Mouse (Mus musculus) gastrocnemius, postnatal 25 days (tissue): ENCODE data around the gene Gpr137. TPM values are rescaled to one million over a fixed set of nuclear protein-coding genes. Genes with fewer than 3 reads are reported as not detected.

Experiments
- DNase-seq: peaks from one replicate; pipeline ENCODE4 v3.0.0; 2022
- total RNA-seq, 2 experiments: library from RNA; stranded (reverse); gene quantifications; 1 replicate in 1 of 2; 2 replicates in 1 of 2; pipeline ENCODE4 v1.2.3; 2021

Gene Gpr137
- total RNA-seq, 2 experiments from 2014 or later = 9.5 to 10.9 TPM

DNA sequence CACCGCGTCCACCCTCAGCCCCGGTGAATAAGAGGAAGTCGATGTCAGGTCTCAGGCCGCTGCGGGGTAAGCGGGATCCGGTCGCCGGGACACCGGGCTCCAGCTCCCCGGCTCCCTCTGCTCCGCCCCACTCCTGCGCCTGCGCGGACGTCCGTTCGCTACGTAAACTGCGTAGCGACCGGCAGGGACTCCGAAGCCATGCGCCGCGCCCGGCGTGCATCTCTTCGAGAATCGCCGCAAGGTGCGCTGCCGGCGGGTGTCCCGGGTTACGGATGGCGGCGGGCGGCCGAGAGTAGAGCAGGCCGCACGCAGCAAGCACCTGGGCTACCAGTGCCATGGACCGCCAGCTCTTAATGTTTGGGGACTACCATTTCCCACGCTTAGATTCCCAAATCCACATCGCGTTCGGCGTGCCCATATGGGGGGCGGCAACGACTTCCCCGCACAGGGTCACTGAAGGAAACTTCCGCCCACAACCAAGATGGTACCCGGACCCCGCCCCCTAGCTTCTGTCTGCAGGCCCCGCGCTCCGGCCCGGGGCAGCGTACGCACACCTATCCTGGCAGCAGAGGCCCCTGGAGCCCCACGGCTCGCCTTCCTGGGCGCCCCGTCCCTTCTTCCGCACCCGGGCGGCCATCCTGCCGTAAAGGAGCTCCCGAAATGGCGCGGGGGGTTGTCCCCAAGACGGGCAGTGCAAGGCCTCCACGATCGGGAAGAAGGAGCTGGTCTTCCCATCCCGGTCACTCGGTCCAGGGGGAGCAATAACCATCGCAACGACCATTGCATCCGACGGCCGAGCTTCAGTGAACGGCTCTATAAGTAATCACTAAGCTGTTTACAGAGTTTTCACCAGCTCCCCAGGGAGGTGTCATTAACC lies 670 bp downstream of the Gpr137 start, which contains the start of gene Bad:
TSS of gene Bad (plus strand) at position 490 of the 877 bp plus-strand sequence.
- DNase-seq = peak; percentile 92

DNA sequence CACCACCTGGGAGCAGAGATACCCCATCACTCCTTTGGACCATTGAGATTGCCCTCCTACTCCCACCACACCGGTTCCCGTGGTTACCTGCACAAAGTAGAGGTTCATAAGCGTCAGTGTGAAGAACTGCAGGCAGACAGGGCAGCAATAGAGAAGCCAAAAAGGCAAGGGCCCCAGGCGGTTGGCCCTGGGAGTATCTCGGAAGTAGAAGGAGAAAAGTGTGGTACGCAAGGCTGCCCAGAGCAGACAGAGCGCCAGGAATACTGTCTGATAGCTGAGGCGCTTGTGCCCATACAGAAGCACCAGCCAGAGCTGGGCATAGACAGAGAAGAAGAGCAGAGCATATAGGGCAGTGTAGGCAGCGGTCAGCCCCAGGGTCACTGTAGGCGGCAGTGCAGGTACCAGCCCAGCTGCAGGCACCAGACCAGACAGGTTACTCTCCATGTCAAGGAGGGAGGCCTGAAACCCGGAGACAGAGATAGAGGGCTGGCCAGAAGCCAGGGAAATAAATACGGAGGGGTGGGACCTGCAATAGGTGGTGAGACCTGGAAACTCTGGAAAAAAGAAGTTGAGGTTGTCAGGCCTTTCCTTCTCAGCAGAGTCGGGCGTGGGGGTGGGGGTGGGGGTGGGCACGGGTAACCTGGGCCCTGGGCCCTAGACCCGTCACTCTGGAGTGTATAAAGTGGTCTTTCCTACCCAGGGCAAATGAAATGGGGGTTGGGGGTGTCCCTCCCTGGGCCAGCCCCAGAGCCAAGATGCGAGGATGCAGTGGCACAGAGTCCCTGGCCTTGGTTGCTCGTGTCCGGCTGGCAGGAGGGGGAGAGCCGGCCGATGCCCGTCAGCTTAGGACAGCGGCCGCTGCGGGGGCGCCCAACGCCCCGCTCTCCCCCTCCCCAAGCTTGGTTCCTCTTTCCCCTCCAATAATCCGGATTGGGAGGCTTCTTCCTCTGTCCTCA lies 1.6 kb downstream of the Gpr137 start:
- no peak for DNase-seq

DNA sequence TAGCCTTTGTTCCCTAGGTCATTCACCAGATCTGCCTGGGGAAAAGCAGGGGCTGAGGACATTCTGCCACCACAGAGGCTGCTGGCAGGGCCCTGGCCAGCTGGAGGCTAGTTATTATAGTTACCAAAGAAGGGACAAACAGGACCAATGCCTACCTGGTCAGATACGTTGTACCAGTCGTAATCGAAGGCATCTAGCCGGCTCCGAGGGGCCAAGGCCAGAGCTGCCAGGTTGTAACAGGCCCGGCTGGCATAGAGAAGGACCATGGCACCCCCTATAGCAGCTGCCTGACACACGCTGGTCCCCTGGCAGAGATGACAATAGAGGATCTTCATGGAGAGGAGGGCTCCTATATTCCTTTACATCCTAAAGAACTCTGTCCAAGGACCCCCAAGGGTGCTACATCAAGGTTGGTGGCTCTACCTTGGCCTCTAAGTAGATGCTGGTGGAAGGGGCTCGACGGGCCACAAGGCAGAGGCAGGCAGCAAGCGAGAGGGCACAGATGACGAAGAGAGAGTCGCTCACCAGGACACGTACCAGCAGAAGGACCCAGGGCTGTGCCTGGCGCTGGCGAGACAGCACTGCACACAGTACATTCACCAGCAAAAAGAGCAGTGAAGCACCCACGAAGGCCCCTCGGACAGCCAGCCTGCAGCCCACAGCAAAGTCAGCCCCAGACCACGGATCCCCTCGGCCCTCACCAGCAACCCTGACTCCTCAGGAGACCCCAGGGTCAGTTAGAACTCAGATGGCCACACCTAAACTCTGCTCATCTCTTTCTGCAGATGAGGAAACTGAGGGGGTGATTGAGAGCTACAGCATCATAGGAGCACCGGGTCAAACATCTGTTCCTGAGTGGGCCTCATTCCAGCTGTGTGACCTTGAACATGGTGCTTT lies 2.9 kb downstream of the Gpr137 start:
- DNase-seq = no peak

- DNase-seq = no peak
These were observed 4.5 kb downstream of the Gpr137 start for GRCm38 (mm10) chr19:6937541-6938465.

DNA sequence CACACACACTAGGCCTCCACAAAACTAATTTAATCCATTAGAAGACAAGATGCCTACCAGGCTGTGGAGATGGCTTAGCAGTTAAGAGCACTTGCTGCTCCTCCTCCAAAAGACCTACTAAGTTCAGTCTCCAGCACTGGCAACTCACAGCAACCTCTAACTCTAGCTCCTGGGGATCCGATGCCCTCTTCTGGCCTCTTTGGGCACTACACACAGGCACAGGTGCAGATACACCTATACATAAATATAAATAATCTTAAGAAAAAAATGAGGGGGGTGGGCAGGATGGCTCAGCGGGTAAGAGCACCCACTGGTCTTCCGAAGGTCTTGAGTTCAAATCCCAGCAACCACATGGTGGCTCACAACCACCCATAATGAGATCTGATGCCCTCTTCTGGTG lies 6.0 kb downstream of the Gpr137 start:
- DNase-seq = no peak

DNA sequence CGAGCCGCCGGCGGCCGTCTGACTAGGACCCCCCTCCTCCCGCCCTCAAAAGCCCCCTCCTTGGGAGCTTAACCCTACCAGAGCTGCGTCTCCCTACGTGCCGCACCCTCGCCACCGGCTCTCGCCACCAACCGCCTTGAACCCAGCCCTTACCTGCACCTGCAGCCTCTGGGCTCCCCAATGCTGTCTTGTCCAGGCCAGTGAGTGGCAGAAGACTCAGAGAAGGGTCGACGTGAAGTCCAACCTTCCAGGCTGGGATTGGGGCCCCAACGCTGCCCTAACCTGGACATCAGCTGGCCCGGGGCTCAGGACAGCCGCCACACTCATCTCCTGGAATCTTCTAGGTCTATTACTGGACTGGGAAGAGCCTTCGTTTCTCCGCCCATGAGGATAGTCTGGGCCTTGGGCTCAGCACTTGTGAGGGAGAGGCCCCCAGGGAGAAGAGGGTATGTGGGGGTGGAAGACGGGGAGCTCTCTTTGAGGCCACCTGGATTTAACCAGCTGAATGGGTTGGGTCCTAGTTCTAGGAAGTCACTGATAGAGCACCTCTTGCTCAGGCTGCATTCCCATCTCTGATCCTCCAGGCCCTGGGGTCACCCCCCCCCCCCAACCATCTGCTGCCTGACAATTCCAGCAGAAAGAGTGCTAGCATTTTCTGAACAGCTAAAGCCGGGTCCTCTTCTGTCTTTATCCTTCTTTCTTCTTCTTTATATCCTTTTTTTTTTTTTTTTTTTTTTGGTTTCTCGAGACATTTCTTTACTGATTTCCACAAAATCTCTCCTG lies 7.9 kb downstream of the Gpr137 start, which contains the start of gene Kcnk4:
TSS of gene Kcnk4 (minus strand) at position 321 of the 783 bp plus-strand sequence.
- DNase-seq = no peak

DNA sequence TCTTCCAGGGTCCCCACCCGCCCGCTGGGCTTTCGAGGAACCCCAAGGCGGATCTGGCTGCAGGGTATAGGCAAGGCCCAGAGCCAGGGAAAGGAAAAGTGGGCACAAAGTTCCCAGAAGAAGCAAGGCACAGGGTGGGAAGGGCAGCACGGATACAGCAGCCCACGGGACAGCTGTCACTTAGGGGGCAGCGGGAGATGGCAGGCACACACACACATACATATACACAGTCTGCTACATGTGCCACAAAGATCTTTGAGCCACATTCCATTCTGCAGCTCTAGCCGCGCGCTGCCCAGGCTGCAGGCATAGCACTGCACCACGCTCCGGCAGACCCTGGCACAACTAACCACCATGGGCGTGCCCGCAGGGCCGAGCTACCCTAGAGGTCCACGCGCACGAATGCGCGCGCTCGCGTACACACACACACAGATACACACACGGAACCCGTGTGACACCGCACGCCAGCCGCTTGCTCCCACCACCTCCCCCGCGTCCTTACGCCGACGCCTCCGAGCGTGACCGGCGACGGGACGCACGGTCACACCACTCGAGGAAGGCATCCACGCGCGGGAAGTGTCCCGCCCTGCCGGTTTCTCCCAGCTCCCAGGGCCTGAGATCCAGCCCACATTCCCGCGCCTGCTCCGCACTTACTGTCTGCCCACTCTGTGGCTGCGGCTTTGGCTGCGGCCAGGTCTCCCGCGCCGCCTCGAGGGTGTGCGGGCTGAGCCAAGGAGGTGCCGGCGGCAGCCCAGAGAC lies 8.7 kb downstream of the Gpr137 start:
- no peak for DNase-seq

GRCm38 (mm10) chr19:6933102-6933435 lies 9.2 kb downstream of the Gpr137 start:
- no peak for DNase-seq

GRCm38 (mm10) chr19:6932018-6932417 lies 10.3 kb downstream of the Gpr137 start:
- DNase-seq = no peak

DNA sequence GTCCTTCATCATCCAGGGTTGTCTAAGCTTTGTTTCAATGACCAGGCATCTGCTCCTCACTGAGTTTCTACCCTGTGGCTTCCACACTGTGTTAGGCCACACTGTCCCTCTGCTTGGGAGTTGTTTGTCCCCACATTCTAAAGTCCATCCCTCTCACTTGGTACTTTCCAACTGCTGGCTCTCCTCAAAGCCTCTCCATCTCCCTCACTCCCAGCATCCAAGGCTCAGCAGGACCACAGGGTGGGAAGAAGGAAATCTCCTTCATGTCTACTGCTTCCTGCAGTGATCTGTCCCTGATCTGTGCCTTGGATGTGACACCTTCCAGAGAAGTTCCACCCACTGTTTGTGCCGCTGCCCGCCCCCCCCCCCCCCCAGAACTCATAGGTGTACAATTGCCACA lies 11.3 kb downstream of the Gpr137 start:
- no peak for DNase-seq

- no peak for DNase-seq
These were observed 14.2 kb downstream of the Gpr137 start for GRCm38 (mm10) chr19:6928080-6928479.

- no peak for DNase-seq
These were observed 15.6 kb downstream of the Gpr137 start for GRCm38 (mm10) chr19:6926559-6927255.

GRCm38 (mm10) chr19:6925611-6926329 lies 16.5 kb downstream of the Gpr137 start:
- DNase-seq = no peak

DNA sequence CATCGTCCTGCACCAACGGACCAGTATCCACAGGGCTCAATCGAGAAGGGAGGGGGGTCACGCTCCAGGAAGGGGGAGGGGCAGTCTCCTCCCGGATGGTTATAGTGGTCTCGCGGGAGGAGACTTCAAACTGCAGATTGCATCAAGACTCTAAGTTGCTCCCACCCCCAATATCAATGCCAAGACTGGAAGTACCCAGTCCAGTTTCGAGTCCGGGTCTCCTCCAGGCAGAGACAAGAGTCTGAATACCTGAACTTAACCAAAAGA lies 17.0 kb downstream of the Gpr137 start, which contains the start of gene Catsperz:
TSS of gene Catsperz (minus strand) at position 74 of the 267 bp plus-strand sequence.
- DNase-seq = no peak

- peak; percentile 73 for DNase-seq
These were observed 17.6 kb downstream of the Gpr137 start for GRCm38 (mm10) chr19:6924461-6925306.

DNA sequence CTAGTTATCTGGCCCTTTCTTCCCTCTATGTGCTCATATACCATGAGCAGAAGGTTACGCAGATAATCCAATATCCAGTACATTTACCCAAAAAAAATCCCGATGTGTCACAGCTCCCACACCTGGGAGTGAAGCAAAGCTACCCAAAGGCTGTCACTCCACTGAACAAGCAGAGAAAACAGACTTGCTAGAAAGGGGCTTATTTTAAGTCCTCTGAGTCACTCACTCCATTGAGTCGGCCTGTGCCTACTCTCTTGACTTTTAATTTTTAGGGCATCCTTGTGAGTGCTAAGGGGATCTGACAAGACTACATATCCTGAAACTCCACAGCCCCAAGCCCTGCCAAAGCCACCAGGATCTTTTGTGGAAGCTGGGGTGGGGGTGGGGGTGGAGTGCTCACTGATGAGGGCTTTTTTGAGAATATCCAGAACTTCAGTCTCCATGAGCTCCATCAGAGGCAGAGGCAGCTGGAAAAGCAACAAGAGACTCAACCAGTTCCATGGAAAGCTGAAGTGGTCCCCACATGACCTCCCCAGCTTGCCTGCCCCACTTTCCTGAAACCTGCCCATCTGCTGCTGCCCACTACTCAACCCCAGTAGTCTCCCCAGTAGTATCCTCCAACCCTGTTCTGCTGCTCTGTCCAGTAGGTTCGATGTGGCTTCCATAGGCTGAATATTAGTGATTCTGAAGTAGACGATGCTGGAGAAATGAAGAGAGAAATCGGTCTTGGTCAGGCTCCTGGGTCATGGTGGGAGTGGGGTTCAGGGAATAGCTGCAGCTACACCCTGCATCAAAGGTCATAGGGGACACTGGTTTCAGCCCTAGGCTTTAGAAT lies 19.2 kb downstream of the Gpr137 start:
- no peak for DNase-seq
